Mouse (Mus musculus): Measurements from ENCODE around the gene Rabepk. TPM values are rescaled to one million over a fixed set of nuclear protein-coding genes. Genes with fewer than 3 reads are reported as not detected.
"Not testable (repeated sequence)": the region's sequence is repeated elsewhere in the genome, so short reads cannot be mapped to it uniquely, and the experiment has no call there.

Gene Rabepk
- total RNA-seq, 2 experiments from 2014 or later: 22.9 to 25.2 TPM

DNA sequence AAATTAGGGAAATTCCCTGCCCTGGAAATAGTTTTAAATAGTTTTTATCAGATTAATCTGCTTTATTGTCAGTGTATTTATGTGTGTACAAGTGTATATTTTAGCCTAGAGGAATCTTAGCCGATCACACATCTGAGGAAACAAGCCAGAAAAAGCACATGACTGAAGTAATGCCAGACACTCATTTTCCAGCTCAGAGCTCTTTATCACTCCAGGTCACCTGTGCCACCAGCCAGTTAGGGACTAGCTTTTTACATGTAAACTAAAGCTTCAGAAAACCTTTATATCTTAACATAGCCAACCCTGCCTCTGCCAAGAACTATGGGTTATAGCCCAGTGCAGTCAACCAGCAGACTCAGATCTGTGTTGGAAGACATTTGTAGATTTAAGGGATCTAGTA lies 5.1 kb upstream of the Rabepk start:
- intact Hi-C loops (cut with DNase I): no loop called here
- DNase-seq: no peak

DNA sequence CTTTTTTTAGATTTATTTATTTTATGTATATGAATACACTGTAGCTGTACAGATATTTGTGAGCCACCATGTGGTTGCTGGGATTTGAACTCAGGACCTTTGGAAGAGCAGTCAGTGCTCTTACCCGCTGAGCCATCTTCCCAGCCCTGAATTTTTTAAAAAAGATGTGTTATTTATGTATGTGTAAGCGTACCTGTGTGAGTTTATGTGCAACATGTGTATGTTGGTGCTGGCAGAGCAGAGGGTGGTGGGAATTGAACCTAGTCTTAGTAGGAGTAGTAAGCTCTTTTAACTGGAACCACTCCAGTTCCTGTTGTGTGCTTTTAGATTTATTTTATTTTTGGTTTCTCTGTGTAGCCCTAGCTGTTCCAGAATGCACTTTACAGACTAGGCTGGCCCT lies 4.5 kb upstream of the Rabepk start:
- intact Hi-C loops (cut with DNase I): no loop called here
- no peak for DNase-seq

DNA sequence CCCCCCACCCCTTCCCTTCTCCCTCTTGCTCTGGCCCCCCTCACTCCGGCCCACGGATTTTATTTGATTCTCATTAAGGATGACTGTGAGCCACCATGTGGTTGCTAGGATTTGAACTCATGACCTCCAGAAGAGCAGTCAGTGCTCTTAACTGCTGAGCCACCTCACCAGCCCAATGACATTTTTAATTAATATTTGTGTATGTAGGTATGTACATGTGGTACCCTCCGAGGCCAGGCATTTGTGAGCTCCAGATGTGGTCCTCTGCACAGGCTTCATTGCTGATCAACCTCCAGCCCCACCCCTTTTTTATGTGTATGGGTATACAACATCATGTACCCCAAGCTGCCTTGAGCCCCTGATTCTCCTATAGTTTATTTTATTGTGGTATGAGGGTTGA lies 4.0 kb upstream of the Rabepk start:
- no peak for DNase-seq
- intact Hi-C loops (cut with DNase I): no loop called here

DNA sequence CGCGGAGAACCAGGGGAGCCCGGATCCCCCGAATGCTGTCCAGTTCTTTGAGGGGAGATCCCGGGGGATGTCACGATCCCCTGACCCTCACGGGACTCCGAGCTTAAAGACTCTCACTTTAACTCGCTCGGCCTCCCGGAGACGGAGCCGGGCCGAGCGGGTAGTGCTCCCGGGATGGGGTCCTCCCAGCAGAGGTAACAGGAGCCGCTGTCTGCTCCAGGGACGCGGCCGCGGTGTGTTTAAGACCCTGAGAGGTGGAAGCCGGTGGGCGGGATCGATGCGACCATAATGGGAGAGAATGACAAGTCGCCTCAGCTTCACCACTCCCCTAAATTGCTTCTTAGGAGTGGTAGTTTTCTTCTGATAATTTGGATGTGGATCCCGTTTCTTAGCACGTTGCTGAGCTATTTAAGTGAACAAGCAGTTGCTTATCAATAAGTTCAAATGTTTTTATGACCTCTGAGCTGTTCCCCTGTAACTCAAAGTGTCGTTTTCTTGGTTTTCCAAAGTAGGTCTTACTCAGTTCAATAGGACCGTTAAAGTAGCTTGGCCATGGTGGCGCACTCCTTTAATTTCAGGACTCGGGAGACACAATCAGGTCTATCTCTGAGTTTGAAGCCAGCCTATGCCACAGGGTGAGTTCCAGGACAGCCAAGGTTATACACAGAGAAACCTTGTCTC lies 3.0 kb upstream of the Rabepk start:
- DNase-seq; intact Hi-C loops (cut with DNase I): not testable (repeated sequence)

GRCm38 (mm10) chr2:34801516-34802482 lies 2.1 kb upstream of the Rabepk start:
- intact Hi-C loops (cut with DNase I): no loop called here
- peak; percentile 97 for DNase-seq

- intact Hi-C loops (cut with DNase I): no loop called here
- no peak for DNase-seq
Measured at GRCm38 (mm10) chr2:34800371-34800770, 659 bp upstream of the Rabepk start.

- no peak for DNase-seq
- intact Hi-C loops (cut with DNase I): no loop called here
Measured at GRCm38 (mm10) chr2:34795426-34795825, 4.3 kb downstream of the Rabepk start.

GRCm38 (mm10) chr2:34794511-34794910 lies 5.2 kb downstream of the Rabepk start:
- intact Hi-C loops (cut with DNase I): no loop called here
- DNase-seq: no peak

GRCm38 (mm10) chr2:34792543-34792942 lies 7.2 kb downstream of the Rabepk start:
- intact Hi-C loops (cut with DNase I); DNase-seq: not testable (repeated sequence)

DNA sequence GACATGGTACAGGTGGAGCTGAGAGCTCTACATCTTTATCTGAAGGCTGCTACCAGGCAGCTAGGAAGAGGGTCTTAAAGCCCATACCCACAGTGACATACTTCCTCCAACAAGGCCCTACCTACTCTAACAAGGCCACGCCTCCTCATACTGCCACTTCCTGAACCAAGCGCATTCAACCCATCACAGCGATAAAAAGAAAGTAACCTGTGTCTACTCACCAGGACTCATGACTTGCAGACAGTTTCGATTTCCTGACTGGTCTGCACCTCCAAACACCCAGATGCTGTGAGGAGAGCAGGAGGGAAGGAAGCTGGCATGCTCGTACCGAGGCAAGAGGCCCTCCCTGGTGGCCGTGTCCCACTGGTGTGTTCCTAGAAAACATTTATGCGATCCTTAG lies 9.4 kb downstream of the Rabepk start:
- intact Hi-C loops (cut with DNase I): no loop called here
- DNase-seq: no peak

- no peak for DNase-seq
- intact Hi-C loops (cut with DNase I): no loop called here
Measured at GRCm38 (mm10) chr2:34784085-34784484, 15.6 kb downstream of the Rabepk start.

GRCm38 (mm10) chr2:34783064-34784020 lies 16.4 kb downstream of the Rabepk start:
- intact Hi-C loops (cut with DNase I): no loop called here
- DNase-seq: no peak

DNA sequence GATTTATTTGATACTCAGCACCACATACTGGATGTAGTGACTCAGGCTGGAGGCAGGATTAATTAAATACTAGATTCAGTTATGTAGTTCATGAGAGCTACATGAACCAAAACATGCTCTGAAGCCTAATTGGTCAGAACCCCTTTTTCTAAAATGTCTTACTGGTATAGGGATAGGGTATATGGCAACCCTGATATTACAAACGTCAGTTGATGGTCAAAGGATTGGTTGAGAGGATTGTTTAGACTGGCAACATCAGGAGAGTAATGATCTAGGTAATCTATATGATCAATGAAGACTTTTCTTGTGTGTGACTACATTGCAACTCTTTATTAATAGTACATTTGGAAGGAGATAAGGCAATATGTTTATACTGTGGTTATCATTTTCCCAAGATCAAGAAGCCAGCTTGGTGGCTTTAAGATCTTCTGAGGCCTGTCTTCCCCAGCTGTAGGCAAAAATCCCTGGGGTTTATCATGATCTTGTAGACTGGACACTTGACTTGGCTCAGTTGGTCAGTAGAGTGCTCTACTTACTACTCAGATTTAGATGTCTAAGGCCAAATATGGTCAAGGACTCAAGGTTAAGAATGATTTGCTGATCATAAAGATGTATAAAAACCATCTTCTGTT lies 22.4 kb downstream of the Rabepk start:
- no peak for DNase-seq
- intact Hi-C loops (cut with DNase I): no loop called here

GRCm38 (mm10) chr2:34774493-34774892 lies 25.2 kb downstream of the Rabepk start:
- DNase-seq: no peak
- intact Hi-C loops (cut with DNase I): no loop called here

GRCm38 (mm10) chr2:34773673-34774072 lies 26.0 kb downstream of the Rabepk start:
- DNase-seq: no peak
- intact Hi-C loops (cut with DNase I): no loop called here

GRCm38 (mm10) chr2:34772252-34773235 lies 27.2 kb downstream of the Rabepk start:
- DNase-seq: peak; percentile 39
- intact Hi-C loops (cut with DNase I): no loop called here

DNA sequence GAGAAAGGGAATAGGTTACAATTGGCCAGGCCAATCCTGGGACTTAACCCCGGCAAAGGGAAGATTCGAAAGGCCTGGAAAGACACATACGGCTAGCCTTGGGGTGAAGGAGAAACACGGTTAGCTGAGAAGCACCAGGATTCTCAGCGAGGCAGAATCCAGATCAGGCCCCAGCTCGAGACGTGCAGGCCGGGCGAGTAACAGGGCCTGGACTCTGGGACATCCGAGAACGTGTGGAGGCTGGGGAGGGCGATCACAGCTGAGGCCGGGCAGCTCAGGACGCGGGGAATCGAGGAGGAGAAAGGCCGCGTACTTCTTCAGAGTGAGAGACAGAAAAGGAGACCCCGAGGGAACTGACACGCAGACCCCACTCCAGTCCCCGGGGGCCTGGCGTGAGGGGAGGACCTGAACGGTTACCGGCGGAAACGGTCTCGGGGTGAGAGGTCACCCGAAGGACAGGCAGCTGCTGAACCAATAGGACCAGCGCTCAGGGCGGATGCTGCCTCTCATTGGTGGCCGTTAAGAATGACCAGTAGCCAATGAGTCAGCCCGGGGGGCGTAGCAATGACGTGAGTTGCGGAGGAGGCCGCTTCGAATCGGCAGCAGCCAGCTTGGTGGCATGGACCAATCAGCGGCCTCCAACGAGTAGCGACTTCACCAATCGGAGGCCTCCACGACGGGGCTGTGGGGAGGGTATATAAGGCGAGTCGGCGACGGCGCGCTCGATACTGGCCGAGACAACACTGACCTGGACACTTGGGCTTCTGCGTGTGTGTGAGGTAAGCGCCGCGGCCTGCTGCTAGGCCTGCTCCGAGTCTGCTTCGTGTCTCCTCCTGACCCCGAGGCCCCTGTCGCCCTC lies 28.1 kb downstream of the Rabepk start, which contains the start of gene Hspa5:
Gene Hspa5, plus strand, starts transcription at position 603 of the 859 bp plus-strand sequence.
- DNase-seq: peak; percentile 99
- intact Hi-C loops (cut with DNase I): no loop called here

- DNase-seq: no peak
- intact Hi-C loops (cut with DNase I): no loop called here
Measured at GRCm38 (mm10) chr2:34770951-34771350, 28.8 kb downstream of the Rabepk start.
